Mouse (Mus musculus) gastrocnemius, adult 8-10 months (tissue): ENCODE data around the gene Zfp358. TPM values are rescaled to one million over a fixed set of nuclear protein-coding genes. Genes with fewer than 3 reads are reported as not detected.

ENCODE experiments used
- DNase-seq, 2 experiments: peaks; one replicate each; pipeline ENCODE4 v3.0.0; 2022; ENCODE audit warnings: low spot score in 2 of 2
- total RNA-seq, 4 experiments: library from RNA; stranded (reverse); gene quantifications; 2 replicates each; pipeline ENCODE4 v1.2.4; 2022

The Zfp358 gene
- total RNA-seq, 4 experiments from 2014 or later, result 39.0 to 44.5 (median 41.3) TPM

GRCm38 (mm10) chr8:3499751-3500150 lies 6.8 kb downstream of the Zfp358 start:
- DNase-seq, result no peak

- DNase-seq, result peak; percentile 97 to 98
Observed at GRCm38 (mm10) chr8:3500235-3501090, 7.5 kb downstream of the Zfp358 start, which contains the start of gene Mcoln1. TSS of gene Mcoln1 (plus strand) at chr8:3500457.

GRCm38 (mm10) chr8:3502217-3502616 lies 9.3 kb downstream of the Zfp358 start:
- no peak for DNase-seq

- no peak for DNase-seq
Observed at GRCm38 (mm10) chr8:3507979-3508754, 15.2 kb downstream of the Zfp358 start.

- no peak for DNase-seq
Observed at GRCm38 (mm10) chr8:3514681-3515247, 21.8 kb downstream of the Zfp358 start.

GRCm38 (mm10) chr8:3515260-3515671 lies 22.3 kb downstream of the Zfp358 start, which contains the start of gene Pnpla6:
TSS of gene Pnpla6 (plus strand) at chr8:3515384.
- peak; percentile 84 for DNase-seq

GRCm38 (mm10) chr8:3515771-3516417 lies 23.0 kb downstream of the Zfp358 start:
- DNase-seq, result peak in 1 of 2 experiments; percentile 18

- DNase-seq, result peak; percentile 87 to 89
Observed at GRCm38 (mm10) chr8:3516450-3517116, 23.6 kb downstream of the Zfp358 start.

GRCm38 (mm10) chr8:3517117-3517495 lies 24.2 kb downstream of the Zfp358 start:
- no peak for DNase-seq

GRCm38 (mm10) chr8:3522007-3522697 lies 29.2 kb downstream of the Zfp358 start:
- no peak for DNase-seq

- no peak for DNase-seq
Observed at GRCm38 (mm10) chr8:3530816-3531215, 37.9 kb downstream of the Zfp358 start.

GRCm38 (mm10) chr8:3531936-3532335 lies 39.0 kb downstream of the Zfp358 start:
- no peak for DNase-seq

GRCm38 (mm10) chr8:3536053-3536841 lies 43.3 kb downstream of the Zfp358 start:
- DNase-seq, result no peak

- no peak for DNase-seq
Observed at GRCm38 (mm10) chr8:3536940-3537339, 44.0 kb downstream of the Zfp358 start.

GRCm38 (mm10) chr8:3537666-3538065 lies 44.7 kb downstream of the Zfp358 start:
- DNase-seq, result no peak

- no peak for DNase-seq
Observed at GRCm38 (mm10) chr8:3539146-3539545, 46.2 kb downstream of the Zfp358 start.

GRCm38 (mm10) chr8:3540076-3540475 lies 47.1 kb downstream of the Zfp358 start:
- no peak for DNase-seq

GRCm38 (mm10) chr8:3546511-3546910 lies 53.6 kb downstream of the Zfp358 start:
- DNase-seq, result no peak
